Mouse (Mus musculus) lung, postnatal 0 days (tissue): ENCODE data around the gene Alkbh2. TPM values are rescaled to one million over a fixed set of nuclear protein-coding genes. Genes with fewer than 3 reads are reported as not detected.

Source experiments
- ATAC-seq: fragments of 200-750 bp; cut with Nextera tagmentation; 2 replicates; pipeline ENCODE4 v1.8.0; 2017; ENCODE audit warnings: moderate library complexity
- DNase-seq: peaks from one replicate; pipeline ENCODE4 v3.0.0-alpha.2; 2016; ENCODE audit warnings: low spot score
- H3K27ac ChIP-seq: fragments of 300-500 bp; sonication (generic); 2 replicates; pipeline ENCODE4 v1.5.1; 2014; ENCODE audit warnings: antibody characterized with exemption, mild to moderate bottlenecking, low read length, mixed read lengths
- H3K27me3 ChIP-seq: fragments of 300-500 bp; sonication (generic); replicated peaks from 2 replicates; pipeline ENCODE4 v1.6.1; 2014; ENCODE audit warnings: low read length, mixed read lengths; ENCODE audit not compliant: insufficient read depth
- H3K36me3 ChIP-seq: fragments of 300-500 bp; sonication (generic); 2 replicates; pipeline ENCODE4 v1.6.1; 2014; ENCODE audit warnings: low read length, mixed read lengths; ENCODE audit not compliant: insufficient read depth
- H3K4me1 ChIP-seq: fragments of 300-500 bp; sonication (generic); 2 replicates; pipeline ENCODE4 v1.6.1; 2014; ENCODE audit warnings: antibody characterized with exemption, low read depth, low read length, mixed read lengths; ENCODE audit not compliant: insufficient read depth
- H3K4me2 ChIP-seq: fragments of 300-500 bp; sonication (generic); replicated peaks from 2 replicates; pipeline ENCODE4 v1.6.1; 2014; ENCODE audit warnings: low read depth, mild to moderate bottlenecking, low read length, moderate library complexity, mixed read lengths
- H3K4me3 ChIP-seq: fragments of 300-500 bp; sonication (generic); 2 replicates; pipeline ENCODE4 v1.5.1; 2014; ENCODE audit warnings: low read depth, low read length
- H3K9ac ChIP-seq: fragments of 300-500 bp; sonication (generic); replicated peaks from 2 replicates; pipeline ENCODE4 v1.6.1; 2014; ENCODE audit warnings: low read depth, mild to moderate bottlenecking
- H3K9me3 ChIP-seq: fragments of 300-500 bp; sonication (generic); 2 replicates; pipeline ENCODE4 v1.6.1; 2016; ENCODE audit warnings: low read length, mixed read lengths
- CTCF ChIP-seq: IDR thresholded peaks from 2 replicates; pipeline ENCODE4 v1.5.1; 2016; ENCODE audit warnings: antibody characterized with exemption, mild to moderate bottlenecking
- EP300 ChIP-seq: IDR thresholded peaks from 2 replicates; pipeline ENCODE4 v1.6.1; 2016; ENCODE audit warnings: antibody characterized with exemption, mild to moderate bottlenecking, control low read depth
- WGBS: fragments of 180-500 bp; shearing (Covaris S2); extraction: QIAGEN DNeasy Blood & Tissue Kit; methylation state at CpG from one replicate; pipeline ENCODE4 v1.1.7; 2014; 5-methylcytosine and 5-hydroxymethylcytosine counted together
- polyA plus RNA-seq: library from polyadenylated mRNA; unstranded; fragments of >200 nt; fragmentation: Nextera tagmentation; extraction: Ambion mirVana; gene quantifications from 2 replicates; pipeline ENCODE4 v1.2.1, GENCODE M21; 2015

The Alkbh2 gene
- polyA plus RNA-seq, 1 experiment from 2014 or later = 4.1 TPM

DNA sequence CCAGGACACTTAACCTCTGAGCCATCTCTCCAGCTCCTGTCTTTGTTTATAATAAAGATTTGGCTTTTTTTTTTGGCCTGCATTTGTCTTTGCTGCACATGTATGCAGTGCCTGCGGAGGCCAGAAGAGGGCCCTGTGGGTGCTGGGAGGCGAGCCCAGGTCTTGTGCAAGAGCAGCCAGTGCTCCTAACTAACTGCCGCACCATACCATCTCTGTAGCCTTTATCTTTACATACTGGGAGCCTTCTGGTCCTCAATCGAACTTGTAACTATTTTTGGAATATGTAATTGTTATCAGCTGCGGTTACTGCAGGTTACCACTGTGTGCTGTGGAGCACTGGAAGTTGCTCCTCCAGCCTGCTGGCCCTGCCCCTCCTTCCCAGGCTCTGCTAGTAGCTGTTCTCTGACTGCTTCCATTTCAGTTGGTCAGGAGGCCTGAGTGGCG lies 6.1 kb upstream of the Alkbh2 start:
- H3K4me3 ChIP-seq = no peak overlapping the region
- H3K9me3 ChIP-seq = no peaks in the 10 kb centered on the region
- H3K36me3 ChIP-seq = no peaks in the 10 kb centered on the region
- DNase-seq (peak; percentile 79), ATAC-seq (no peak)
- H3K27me3 ChIP-seq = no peaks in the 10 kb centered on the region
- 0 out of 2 replicates have a peak, but pooled peaks have one; percentile 18 for TF ChIP-seq EP300
- TF ChIP-seq CTCF = peak; percentile 77
- no peak overlapping the region for H3K9ac ChIP-seq
- no peak overlapping the region for H3K4me2 ChIP-seq
- WGBS = 45% methylated on average over 6 of the region's 6 CpGs
- peaks cover 9% of the 10 kb centered on the region for H3K4me1 ChIP-seq
- H3K27ac ChIP-seq = no peak overlapping the region

DNA sequence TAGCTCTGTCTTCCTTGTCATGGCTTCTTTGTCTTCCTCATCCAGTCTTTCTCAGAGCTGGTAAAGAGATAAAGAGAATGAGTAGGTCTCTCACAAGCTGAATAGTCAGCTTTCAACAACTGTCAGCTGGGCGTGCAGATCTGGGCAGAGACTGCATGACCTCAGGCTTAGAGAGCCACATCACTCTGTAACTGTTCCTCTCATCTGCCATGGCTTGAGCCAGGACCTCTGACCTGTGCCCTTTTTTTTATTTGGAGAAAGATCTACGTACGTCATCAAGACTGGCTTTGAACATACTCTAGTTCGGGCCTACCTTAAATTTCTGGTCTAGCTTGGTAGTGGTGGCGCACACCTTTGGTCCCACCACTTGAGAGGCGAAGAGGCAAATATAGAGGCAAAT lies 4.8 kb upstream of the Alkbh2 start:
- H3K4me2 ChIP-seq = no peak overlapping the region
- H3K9ac ChIP-seq = no peak overlapping the region
- no peaks in the 10 kb centered on the region for H3K36me3 ChIP-seq
- TF ChIP-seq CTCF (no peak), EP300 (no peak)
- ATAC-seq = no peak
- H3K27me3 ChIP-seq = no peaks in the 10 kb centered on the region
- peaks cover 6% of the 10 kb centered on the region for H3K4me1 ChIP-seq
- WGBS = 91% methylated on average over 6 of the region's 6 CpGs
- DNase-seq = no peak
- no peak overlapping the region for H3K4me3 ChIP-seq
- no peaks in the 10 kb centered on the region for H3K9me3 ChIP-seq
- H3K27ac ChIP-seq = no peak overlapping the region

DNA sequence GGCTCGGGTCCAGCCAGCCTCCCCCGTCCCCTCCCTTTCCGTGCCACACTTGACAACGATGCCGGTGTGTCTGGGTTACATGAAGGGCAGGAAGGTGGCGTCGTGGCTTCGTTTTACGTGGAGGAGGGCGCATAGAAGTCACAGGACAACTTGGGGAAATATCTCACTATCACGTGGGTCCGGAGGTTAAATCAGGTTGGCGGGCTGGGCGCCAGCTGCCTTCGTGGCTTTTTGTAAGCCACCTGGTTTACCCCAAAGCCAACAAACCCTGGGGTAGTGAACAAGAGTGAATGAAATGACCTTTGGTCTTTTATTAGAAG lies 3.5 kb upstream of the Alkbh2 start:
- Histone ChIP-seq H3K27me3 (no peaks in the 10 kb centered on the region), H3K9me3 (no peaks in the 10 kb centered on the region), H3K4me1 (peaks cover 4% of the 10 kb centered on the region; the same call in 1 of the 2 replicates), H3K9ac (peak overlapping the region; percentile 34), H3K4me2 (peak overlapping the region; percentile 98), H3K36me3 (no peaks in the 10 kb centered on the region), H3K4me3 (peak overlapping the region; percentile 64), H3K27ac (peak overlapping the region; percentile 54)
- WGBS = 0% methylated on average over 15 of the region's 15 CpGs
- no peak for ATAC-seq
- TF ChIP-seq EP300 (no peak), CTCF (no peak; the same call in 1 of the 2 replicates)
- DNase-seq = peak; percentile 60

DNA sequence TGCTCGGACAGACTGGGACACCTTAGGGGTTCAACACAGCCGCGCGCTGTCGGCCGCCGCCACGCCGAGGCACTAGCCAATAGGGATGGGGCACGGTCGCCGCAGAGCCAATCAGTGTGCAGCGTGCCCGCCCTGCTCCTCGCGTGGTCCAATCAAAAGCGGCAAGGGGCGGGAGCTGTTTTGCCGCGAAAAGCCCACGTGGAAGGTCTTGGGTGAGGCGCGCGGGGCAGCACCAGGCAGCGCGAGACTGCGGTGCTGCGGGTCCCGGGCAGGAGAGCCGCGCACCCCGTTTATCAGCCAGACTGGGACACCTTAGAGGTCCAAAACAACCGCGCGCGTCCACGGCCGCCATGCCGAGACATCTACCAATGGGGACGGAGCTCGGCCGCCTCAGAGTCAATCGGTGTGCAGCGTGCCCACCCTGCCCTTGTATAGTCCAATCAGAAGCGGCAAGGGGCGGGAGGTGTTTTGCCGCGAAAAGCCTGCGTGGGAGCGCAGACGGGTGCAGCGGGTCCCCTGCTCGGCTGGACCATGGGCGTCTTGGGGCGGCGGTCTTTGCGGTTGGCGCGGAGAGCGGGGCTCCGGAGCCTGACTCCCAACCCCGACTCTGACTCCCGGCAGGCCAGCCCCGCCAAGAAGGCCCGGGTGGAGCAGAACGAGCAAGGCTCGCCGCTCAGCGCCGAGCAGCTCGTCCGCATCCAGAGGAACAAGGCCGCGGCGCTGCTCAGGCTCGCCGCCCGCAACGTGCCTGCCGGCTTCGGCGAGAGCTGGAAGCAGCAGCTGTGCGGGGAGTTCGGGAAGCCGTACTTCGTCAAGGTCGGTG lies 2.9 kb upstream of the Alkbh2 start:
- peak overlapping the region; percentile 64 for H3K4me3 ChIP-seq
- DNase-seq (peak; percentile 94), ATAC-seq (peak; percentile 97)
- WGBS = under 1% methylated on average over 71 of the region's 87 CpGs
- peak overlapping the region; percentile 34 for H3K9ac ChIP-seq
- TF ChIP-seq EP300 (no peak), CTCF (no peak)
- H3K4me1 ChIP-seq = peaks cover 4% of the 10 kb centered on the region; the same call in 1 of the 2 replicates
- no peaks in the 10 kb centered on the region for H3K36me3 ChIP-seq
- peak overlapping the region; percentile 98 for H3K4me2 ChIP-seq
- no peaks in the 10 kb centered on the region for H3K9me3 ChIP-seq
- H3K27ac ChIP-seq = peak overlapping the region; percentile 54
- no peaks in the 10 kb centered on the region for H3K27me3 ChIP-seq

DNA sequence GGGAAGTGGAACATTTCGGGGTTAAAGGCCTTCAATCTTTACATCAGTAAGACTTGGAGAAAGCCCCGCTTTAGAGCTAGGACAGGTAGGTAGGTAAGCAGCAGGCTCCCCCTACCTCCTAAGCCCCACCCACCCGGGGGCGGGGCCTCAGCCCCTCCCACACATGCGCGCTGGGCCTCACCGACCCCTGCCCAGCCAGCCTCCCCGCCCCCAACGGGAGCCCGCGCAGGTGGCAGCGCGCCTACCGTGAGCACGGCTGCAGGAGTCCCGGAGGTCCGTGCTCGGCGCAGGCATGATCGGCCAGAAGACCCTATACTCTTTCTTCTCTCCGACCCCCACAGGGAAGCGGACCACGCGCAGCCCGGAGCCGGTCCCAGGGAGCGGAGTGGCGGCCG lies 2.2 kb upstream of the Alkbh2 start, which contains the start of gene Ung:
Gene Ung (plus strand): TSS at position 176 of the 395 bp plus-strand sequence.
- peak within 1 kb of the TSS; percentile 64 for H3K4me3 ChIP-seq
- peaks cover 4% of the 10 kb centered on the region; the same call in 1 of the 2 replicates for H3K4me1 ChIP-seq
- H3K9me3 ChIP-seq = no peaks in the 10 kb centered on the region
- TF ChIP-seq EP300 (no peak), CTCF (no peak)
- no peaks in the 10 kb centered on the region for H3K36me3 ChIP-seq
- peak within 1 kb of the TSS; percentile 54 for H3K27ac ChIP-seq
- H3K9ac ChIP-seq = peak within 1 kb of the TSS; percentile 34
- 2% methylated on average over 27 of the region's 29 CpGs for WGBS
- ATAC-seq (peak; percentile 18; the same call in 1 of the 2 replicates), DNase-seq (peak; percentile 32)
- peak within 1 kb of the TSS; percentile 98 for H3K4me2 ChIP-seq
- no peaks in the 10 kb centered on the region for H3K27me3 ChIP-seq

DNA sequence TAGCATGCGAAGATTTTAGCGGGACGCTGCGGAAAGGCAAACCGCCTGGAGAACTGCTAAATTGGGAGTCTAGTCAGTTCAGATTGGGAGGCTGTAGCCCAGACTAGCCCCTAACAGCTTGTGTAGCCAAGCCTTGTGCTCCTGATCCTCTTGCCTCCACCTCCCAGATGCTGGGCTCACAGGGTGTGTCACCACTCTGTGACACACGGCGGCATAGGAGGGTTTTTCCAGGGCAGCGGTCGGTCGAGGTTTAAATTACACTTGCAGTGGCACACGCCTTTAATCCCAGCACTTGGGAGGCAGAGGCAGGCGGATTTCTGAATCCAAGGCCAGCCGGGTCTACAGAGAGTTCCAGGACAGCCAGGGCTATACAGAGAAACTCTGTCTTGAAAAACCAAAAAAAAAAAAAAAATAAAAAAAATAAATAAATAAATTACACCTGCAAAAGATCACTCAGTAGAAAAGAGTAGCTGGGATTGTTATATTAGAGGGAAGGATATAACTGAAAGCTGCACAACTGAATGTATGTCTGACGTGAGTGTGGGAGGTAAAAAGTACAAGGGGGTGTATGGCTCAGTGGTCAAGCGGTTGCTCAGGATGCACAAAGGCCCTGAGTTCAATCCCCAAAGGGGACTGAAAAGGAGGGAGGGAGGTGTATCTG lies 1.7 kb upstream of the Alkbh2 start:
- Histone ChIP-seq H3K4me1 (peaks cover 4% of the 10 kb centered on the region; the same call in 1 of the 2 replicates), H3K27ac (no peak overlapping the region), H3K4me2 (no peak overlapping the region), H3K9me3 (no peaks in the 10 kb centered on the region), H3K9ac (no peak overlapping the region), H3K27me3 (no peaks in the 10 kb centered on the region), H3K4me3 (no peak overlapping the region), H3K36me3 (no peaks in the 10 kb centered on the region)
- 74% methylated on average over 15 of the region's 15 CpGs for WGBS
- ATAC-seq (no peak), DNase-seq (no peak)
- no peak for TF ChIP-seq EP300
